Mouse (Mus musculus): Measurements from ENCODE around the gene Ctsk. TPM values are rescaled to one million over a fixed set of nuclear protein-coding genes. Genes with fewer than 3 reads are reported as not detected.
"Not testable (repeated sequence)": the region's sequence is repeated elsewhere in the genome, so short reads cannot be mapped to it uniquely, and the experiment has no call there.

Ctsk gene
- polyA plus RNA-seq, 1 experiment: not detected

GRCm38 (mm10) chr3:95533364-95533763, 34.3 kb downstream of the Ctsk start:
- H3K4me1 ChIP-seq (ENCODE audit: control insufficient read depth, insufficient read depth, low read length): no peaks in the 10 kb centered on the region
- TF ChIP-seq POLR2A (IDR thresholded peaks at IDR 0.05; ENCODE audit: insufficient read depth, low read depth, low read length) (no peak), CTCF (IDR thresholded peaks at IDR 0.05; ENCODE audit: insufficient read depth, low read depth, low read length) (no peak)
- WGBS: 86% methylated on average over 5 of the region's 5 CpGs

GRCm38 (mm10) chr3:95534927-95535326, 35.9 kb downstream of the Ctsk start:
- 85% methylated on average over 1 of the region's 1 CpGs for WGBS
- Histone ChIP-seq H3K4me1 (ENCODE audit: control insufficient read depth, insufficient read depth, low read length) (no peaks in the 10 kb centered on the region), H3K4me3 (ENCODE audit: insufficient read depth, low read depth, low read length) (no peak overlapping the region), H3K27ac (ENCODE audit: insufficient read depth, low read depth, low read length) (no peak overlapping the region)
- TF ChIP-seq CTCF (IDR thresholded peaks at IDR 0.05; ENCODE audit: insufficient read depth, low read depth, low read length) (no peak), POLR2A (IDR thresholded peaks at IDR 0.05; ENCODE audit: insufficient read depth, low read depth, low read length) (no peak)

More at GRCm38 (mm10) chr3:95533364-95533763, 34.3 kb downstream of the Ctsk start:
- no peak overlapping the region for H3K4me3 ChIP-seq (ENCODE audit: insufficient read depth, low read depth, low read length)
- no peak overlapping the region for H3K27ac ChIP-seq (ENCODE audit: insufficient read depth, low read depth, low read length)

DNA sequence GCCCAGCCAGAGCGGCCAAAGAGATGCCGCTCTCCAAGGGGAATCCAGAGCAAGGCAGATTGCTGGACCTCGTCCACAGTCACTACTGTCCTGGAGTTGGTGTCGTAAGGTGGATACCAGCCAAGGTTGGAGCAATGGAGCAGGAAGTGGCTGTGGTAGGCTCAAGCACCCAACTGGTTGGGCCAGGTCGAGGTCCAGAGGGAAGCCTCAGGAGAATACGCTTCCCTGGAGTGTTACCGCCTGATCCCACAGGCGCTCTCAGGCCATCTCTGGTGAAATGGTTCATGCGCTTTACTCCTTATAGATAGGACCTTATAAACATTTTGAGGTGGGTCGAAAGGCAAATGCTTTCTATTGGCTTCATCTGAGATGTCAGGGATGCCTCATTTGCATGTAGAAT, 39.9 kb downstream of the Ctsk start:
- no peak for TF ChIP-seq POLR2A (IDR thresholded peaks at IDR 0.05; ENCODE audit: insufficient read depth, low read depth, low read length)
- no peak for TF ChIP-seq CTCF (IDR thresholded peaks at IDR 0.05; ENCODE audit: insufficient read depth, low read depth, low read length)
- Histone ChIP-seq H3K27ac (ENCODE audit: insufficient read depth, low read depth, low read length) (no peak overlapping the region), H3K4me3 (ENCODE audit: insufficient read depth, low read depth, low read length) (no peak overlapping the region), H3K4me1 (ENCODE audit: control insufficient read depth, insufficient read depth, low read length) (no peaks in the 10 kb centered on the region)
- WGBS: 93% methylated on average over 10 of the region's 10 CpGs

DNA sequence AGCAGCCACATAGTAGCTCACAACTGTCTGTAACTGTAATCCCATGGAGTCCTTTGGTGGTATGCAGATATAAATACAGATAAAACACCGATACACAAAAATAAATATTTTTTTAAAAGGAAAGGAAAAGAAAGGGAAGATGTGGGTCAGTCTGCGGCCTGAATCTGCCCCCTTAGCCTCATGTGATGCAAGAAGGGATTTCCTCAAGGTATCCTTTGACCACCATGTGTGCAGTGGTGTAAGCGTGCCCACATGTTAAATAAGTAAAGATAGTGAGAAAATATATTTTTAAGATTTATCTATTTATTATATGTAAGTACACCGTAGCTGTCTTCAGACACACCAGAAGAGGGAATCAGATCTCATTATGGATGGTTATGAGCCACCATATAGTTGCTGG, 40.8 kb downstream of the Ctsk start:
- no peak for TF ChIP-seq CTCF (IDR thresholded peaks at IDR 0.05; ENCODE audit: insufficient read depth, low read depth, low read length)
- Histone ChIP-seq H3K27ac (ENCODE audit: insufficient read depth, low read depth, low read length) (no peak overlapping the region), H3K4me1 (ENCODE audit: control insufficient read depth, insufficient read depth, low read length) (no peaks in the 10 kb centered on the region), H3K4me3 (ENCODE audit: insufficient read depth, low read depth, low read length) (no peak overlapping the region)
- 97% methylated on average over 4 of the region's 4 CpGs for WGBS

GRCm38 (mm10) chr3:95541186-95541585, 42.1 kb downstream of the Ctsk start:
- WGBS: 86% methylated on average over 2 of the region's 2 CpGs
- H3K4me1 ChIP-seq (ENCODE audit: control insufficient read depth, insufficient read depth, low read length); H3K4me3 ChIP-seq (ENCODE audit: insufficient read depth, low read depth, low read length); H3K27ac ChIP-seq (ENCODE audit: insufficient read depth, low read depth, low read length): not testable (repeated sequence)

DNA sequence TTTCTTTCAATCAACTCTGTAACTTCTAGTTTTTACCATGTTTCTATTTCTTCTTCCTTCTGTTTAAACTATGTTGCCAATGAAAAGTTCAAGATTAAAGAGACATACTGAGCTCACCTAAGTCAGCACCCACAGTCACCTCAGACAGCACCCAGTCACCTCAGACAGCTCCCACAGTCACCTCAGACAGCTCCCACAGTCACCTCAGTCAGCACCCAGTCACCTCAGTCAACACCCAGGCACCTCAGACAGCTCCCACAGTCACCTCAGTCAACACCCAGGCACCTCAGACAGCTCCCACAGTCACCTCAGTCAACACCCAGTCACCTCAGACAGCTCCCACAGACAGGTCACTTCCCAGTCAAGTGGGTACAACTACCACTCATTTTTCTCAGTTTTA, 43.1 kb downstream of the Ctsk start:
- TF ChIP-seq POLR2A (IDR thresholded peaks at IDR 0.05; ENCODE audit: insufficient read depth, low read depth, low read length) (no peak), CTCF (IDR thresholded peaks at IDR 0.05; ENCODE audit: insufficient read depth, low read depth, low read length) (no peak)
- H3K27ac ChIP-seq (ENCODE audit: insufficient read depth, low read depth, low read length): no peak overlapping the region
- H3K4me3 ChIP-seq (ENCODE audit: insufficient read depth, low read depth, low read length): no peak overlapping the region
- no peaks in the 10 kb centered on the region for H3K4me1 ChIP-seq (ENCODE audit: control insufficient read depth, insufficient read depth, low read length)

DNA sequence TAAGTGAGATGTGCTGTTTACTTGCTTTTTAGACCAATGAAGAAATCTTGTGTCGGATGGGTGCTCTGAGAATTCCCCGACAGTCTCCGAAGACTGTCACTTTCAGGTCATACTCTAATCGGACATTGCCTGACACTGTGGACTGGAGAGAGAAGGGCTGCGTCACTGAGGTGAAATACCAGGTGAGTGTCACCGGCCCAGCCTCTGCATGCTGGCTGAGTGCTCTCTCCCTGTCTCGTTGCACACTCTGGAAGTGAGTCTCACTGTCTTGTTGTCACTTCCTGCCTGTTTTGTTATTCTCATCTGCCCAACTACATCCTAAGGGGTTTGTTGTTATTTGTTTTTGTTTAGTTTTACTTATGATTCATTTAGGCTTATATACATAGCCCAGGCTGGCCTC, 43.9 kb downstream of the Ctsk start:
- no peaks in the 10 kb centered on the region for H3K4me1 ChIP-seq (ENCODE audit: control insufficient read depth, insufficient read depth, low read length)
- H3K27ac ChIP-seq (ENCODE audit: insufficient read depth, low read depth, low read length): no peak overlapping the region
- no peak for TF ChIP-seq CTCF (IDR thresholded peaks at IDR 0.05; ENCODE audit: insufficient read depth, low read depth, low read length)
- no peak for TF ChIP-seq POLR2A (IDR thresholded peaks at IDR 0.05; ENCODE audit: insufficient read depth, low read depth, low read length)
- H3K4me3 ChIP-seq (ENCODE audit: insufficient read depth, low read depth, low read length): no peak overlapping the region
- WGBS: 77% methylated on average over 7 of the region's 7 CpGs

DNA sequence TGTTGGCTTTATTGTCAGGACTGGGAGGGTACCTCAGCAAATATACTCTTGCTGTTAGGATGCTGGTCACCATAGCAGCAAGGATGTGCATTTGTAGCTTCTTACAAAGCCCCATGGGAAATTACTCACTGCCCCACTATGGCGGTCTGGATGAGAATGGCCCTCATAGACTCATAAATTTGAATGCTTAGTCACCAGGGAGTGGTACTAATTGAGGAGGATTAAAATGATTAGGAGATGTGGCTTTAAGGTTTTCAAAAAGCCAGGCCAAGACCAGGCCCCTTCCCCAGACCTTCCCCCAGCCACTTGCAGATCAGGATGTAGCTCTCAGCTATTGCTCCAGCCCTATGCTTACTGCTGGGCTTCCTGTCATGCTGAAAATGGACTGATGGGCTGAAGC, 51.1 kb downstream of the Ctsk start:
- Histone ChIP-seq H3K27ac (ENCODE audit: insufficient read depth, low read depth, low read length) (no peak overlapping the region), H3K4me1 (ENCODE audit: control insufficient read depth, insufficient read depth, low read length) (no peaks in the 10 kb centered on the region), H3K4me3 (ENCODE audit: insufficient read depth, low read depth, low read length) (no peak overlapping the region)
- TF ChIP-seq POLR2A (IDR thresholded peaks at IDR 0.05; ENCODE audit: insufficient read depth, low read depth, low read length): no peak
- TF ChIP-seq CTCF (IDR thresholded peaks at IDR 0.05; ENCODE audit: insufficient read depth, low read depth, low read length): no peak
- WGBS: 64% methylated on average over 1 of the region's 1 CpGs

GRCm38 (mm10) chr3:95553986-95554385, 54.9 kb downstream of the Ctsk start:
- WGBS: 77% methylated on average over 3 of the region's 3 CpGs
- H3K27ac ChIP-seq (ENCODE audit: insufficient read depth, low read depth, low read length): no peak overlapping the region
- no peak overlapping the region for H3K4me3 ChIP-seq (ENCODE audit: insufficient read depth, low read depth, low read length)

More at GRCm38 (mm10) chr3:95553986-95554385, 54.9 kb downstream of the Ctsk start:
- TF ChIP-seq CTCF (IDR thresholded peaks at IDR 0.05; ENCODE audit: insufficient read depth, low read depth, low read length) (no peak), POLR2A (IDR thresholded peaks at IDR 0.05; ENCODE audit: insufficient read depth, low read depth, low read length) (no peak)
- no peaks in the 10 kb centered on the region for H3K4me1 ChIP-seq (ENCODE audit: control insufficient read depth, insufficient read depth, low read length)

Other genes with a start within 250 kb of the Ctsk start
- gene Bnipl, start 248.1 kb upstream of the Ctsk start, polyA plus RNA-seq (2012; ENCODE audit: insufficient read depth, insufficient read length, low replicate concordance, missing spikeins): not detected in 2 replicates
- not detected in 2 replicates for gene Mindy1, start 217.9 kb upstream of the Ctsk start, polyA plus RNA-seq (2012; ENCODE audit: insufficient read depth, insufficient read length, low replicate concordance, missing spikeins)
- not detected in 2 replicates for gene Prune1, start 217.2 kb upstream of the Ctsk start, polyA plus RNA-seq (2012; ENCODE audit: insufficient read depth, insufficient read length, low replicate concordance, missing spikeins)
- gene Anxa9, start 192.1 kb upstream of the Ctsk start, polyA plus RNA-seq (2012; ENCODE audit: insufficient read depth, insufficient read length, low replicate concordance, missing spikeins): not detected in 2 replicates
- not detected in 2 replicates for gene Cers2, start 184.5 kb upstream of the Ctsk start, polyA plus RNA-seq (2012; ENCODE audit: insufficient read depth, insufficient read length, low replicate concordance, missing spikeins)
- gene Setdb1, start 142.1 kb upstream of the Ctsk start, polyA plus RNA-seq (2012; ENCODE audit: insufficient read depth, insufficient read length, low replicate concordance, missing spikeins): not detected in 2 replicates
- gene 4930558C23Rik, start 96.4 kb upstream of the Ctsk start, polyA plus RNA-seq (2012; ENCODE audit: insufficient read depth, insufficient read length, low replicate concordance, missing spikeins): not detected in 2 replicates
- 258 TPM in 1 of 2 replicates, not detected in the other for gene Arnt, start 64.9 kb upstream of the Ctsk start, polyA plus RNA-seq (2012; ENCODE audit: insufficient read depth, insufficient read length, low replicate concordance, missing spikeins)
- not detected in 2 replicates for gene Ctss, start 27.5 kb downstream of the Ctsk start, polyA plus RNA-seq (2012; ENCODE audit: insufficient read depth, insufficient read length, low replicate concordance, missing spikeins)
- not detected in 2 replicates for gene Hormad1, start 60.4 kb downstream of the Ctsk start, polyA plus RNA-seq (2012; ENCODE audit: insufficient read depth, insufficient read length, low replicate concordance, missing spikeins)
- not detected in 2 replicates for gene Golph3l, start 89.7 kb downstream of the Ctsk start, polyA plus RNA-seq (2012; ENCODE audit: insufficient read depth, insufficient read length, low replicate concordance, missing spikeins)
- not detected in 2 replicates for gene Ensa, start 125.7 kb downstream of the Ctsk start, polyA plus RNA-seq (2012; ENCODE audit: insufficient read depth, insufficient read length, low replicate concordance, missing spikeins)
- 157 and 245 TPM in 2 replicates for gene Mcl1, start 159.5 kb downstream of the Ctsk start, polyA plus RNA-seq (2012; ENCODE audit: insufficient read depth, insufficient read length, low replicate concordance, missing spikeins)
- gene Adamtsl4, start 188.7 kb downstream of the Ctsk start, polyA plus RNA-seq (2012; ENCODE audit: insufficient read depth, insufficient read length, low replicate concordance, missing spikeins): not detected in 2 replicates
- gene Ecm1, start 240.3 kb downstream of the Ctsk start, polyA plus RNA-seq (2012; ENCODE audit: insufficient read depth, insufficient read length, low replicate concordance, missing spikeins): not detected in 2 replicates